Mouse (Mus musculus) CH12.LX (cell line): ENCODE results near the gene Tmem170b.

Experiments
- CTCF ChIP-seq, 2 experiments: IDR thresholded peaks in 1 of 2; conservative IDR thresholded peaks in 1 of 2; 2 replicates each; pipeline ENCODE4 v1.5.1; 2011 to 2012; ENCODE audit warnings: low read depth in 2 of 2, low read length in 2 of 2, improper control_type of control experiment in 1 of 2, inconsistent platforms in 1 of 2, mild to moderate bottlenecking in 1 of 2, moderate library complexity in 1 of 2
- ELF1 ChIP-seq: IDR thresholded peaks from 2 replicates; pipeline ENCODE4 v1.6.1; 2014; ENCODE audit warnings: low read depth, mild to moderate bottlenecking, inconsistent platforms, low read length, improper control_type of control experiment
- EP300 ChIP-seq: IDR thresholded peaks from 2 replicates; pipeline ENCODE4 v1.6.1; 2011; ENCODE audit warnings: low read length, improper control_type of control experiment
- GABPA ChIP-seq: IDR thresholded peaks from 2 replicates; pipeline ENCODE4 v1.6.1; 2012; ENCODE audit warnings: low read depth, low read length, improper control_type of control experiment, inconsistent platforms; ENCODE audit not compliant: insufficient replicate concordance
- IRF4 ChIP-seq: IDR thresholded peaks from 2 replicates; pipeline ENCODE4 v1.6.1; 2014; ENCODE audit warnings: low read depth, mild to moderate bottlenecking, inconsistent platforms, low read length, improper control_type of control experiment
- JUND ChIP-seq: conservative IDR thresholded peaks from 2 replicates; pipeline ENCODE4 v1.6.1; 2011; ENCODE audit warnings: low read depth, low read length, improper control_type of control experiment
- MAFK ChIP-seq: IDR thresholded peaks from 2 replicates; pipeline ENCODE4 v1.6.1; 2011; ENCODE audit warnings: low read length, improper control_type of control experiment; ENCODE audit not compliant: insufficient replicate concordance
- NELFE ChIP-seq: IDR thresholded peaks from 2 replicates; pipeline ENCODE4 v1.6.1; 2011; ENCODE audit warnings: low read depth, low read length, improper control_type of control experiment
- POLR2A ChIP-seq: IDR thresholded peaks from 2 replicates; pipeline ENCODE4 v1.6.1; 2011; ENCODE audit warnings: low read depth, mild to moderate bottlenecking, improper control_type of control experiment, low read length
- POLR2AphosphoS2 ChIP-seq: IDR thresholded peaks from 2 replicates; pipeline ENCODE4 v1.6.1; 2011; ENCODE audit warnings: low read depth, low read length, improper control_type of control experiment
- RAD21 ChIP-seq: IDR thresholded peaks from 2 replicates; pipeline ENCODE4 v1.6.1; 2011; ENCODE audit warnings: low read depth, mild to moderate bottlenecking, low read length, improper control_type of control experiment, moderate library complexity
- ZC3H11A ChIP-seq: IDR thresholded peaks from 2 replicates; pipeline ENCODE4 v1.6.1; 2012; ENCODE audit warnings: low read depth, mild to moderate bottlenecking, inconsistent platforms, low read length, improper control_type of control experiment
- ZMIZ1 ChIP-seq: IDR thresholded peaks from 2 replicates; pipeline ENCODE4 v1.6.1; 2012; ENCODE audit warnings: low read depth, mild to moderate bottlenecking, inconsistent platforms, low read length, improper control_type of control experiment

DNA sequence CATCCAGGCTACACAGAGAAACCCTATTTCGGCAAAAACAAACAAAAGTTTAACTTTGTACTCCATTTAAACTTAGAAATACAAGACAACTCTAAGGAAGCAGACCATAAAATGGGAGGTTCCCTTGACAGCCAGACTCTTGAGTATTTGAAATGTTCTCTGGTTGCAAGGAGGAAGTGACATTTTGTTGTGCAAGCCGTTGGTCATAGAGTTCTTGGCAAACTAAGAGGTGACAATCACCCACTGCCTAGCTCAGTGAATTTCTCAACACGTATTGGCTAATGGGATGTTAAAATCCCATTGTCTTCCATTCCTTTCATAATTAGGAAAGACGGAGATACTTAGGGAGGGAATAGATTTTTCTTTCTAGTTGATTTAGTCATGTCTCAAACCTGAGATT, 5.7 kb upstream of the Tmem170b start:
- TF ChIP-seq GABPA (no peak), POLR2AphosphoS2 (no peak), EP300 (no peak), RAD21 (no peak), CTCF (conservative IDR thresholded peaks at IDR 0.05 in 1 of 2, IDR thresholded peaks at IDR 0.05 in 1 of 2; ENCODE audit: low read depth in 2 of 2, low read length in 2 of 2) (no peak), NELFE (no peak), ZC3H11A (no peak), IRF4 (no peak), MAFK (no peak), ELF1 (peak; percentile 28; the same call in 1 of the 2 replicates), JUND (no peak), ZMIZ1 (no peak), POLR2A (no peak)
